Mouse (Mus musculus) cortical plate, adult 2 months (tissue): ENCODE results near the gene Gsap.

Experiments
- CTCF ChIP-seq: fragments of 200-500 bp; IDR thresholded peaks from 2 replicates; pipeline ENCODE4 v1.5.1; 2011; ENCODE audit warnings: mild to moderate bottlenecking, control low read depth, low read length; ENCODE audit not compliant: insufficient read depth; ENCODE audit errors: extremely low read depth
- POLR2A ChIP-seq: fragments of 200-500 bp; IDR thresholded peaks from 2 replicates; pipeline ENCODE4 v1.6.1; 2011; ENCODE audit warnings: mild to moderate bottlenecking, low read length, control low read depth; ENCODE audit not compliant: insufficient read depth; ENCODE audit errors: extremely low read depth

DNA sequence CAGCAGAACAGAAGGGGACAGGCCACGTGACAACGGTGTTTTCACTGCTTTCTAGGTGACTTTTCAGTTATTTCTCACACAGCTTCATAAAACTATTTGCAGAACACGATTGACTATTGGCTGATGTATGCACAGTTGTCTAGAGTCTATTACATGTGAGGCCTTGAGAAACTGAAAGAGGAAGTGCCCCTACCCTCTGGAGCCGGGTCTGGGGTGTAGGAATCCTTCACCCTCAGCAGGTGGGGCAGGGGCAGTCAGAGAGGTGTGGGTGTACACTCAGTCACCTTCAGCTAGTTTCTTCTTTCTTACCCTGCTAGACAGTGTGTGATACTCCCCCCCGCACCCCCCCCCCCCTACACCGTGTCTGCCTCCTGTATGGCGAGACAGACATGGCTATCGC, 109.6 kb downstream of the Gsap start:
- TF ChIP-seq CTCF (no peak), POLR2A (no peak)
